Mouse (Mus musculus) ES-Bruce4 (cell line): Measurements from ENCODE around the gene Osbpl2. TPM values are rescaled to one million over a fixed set of nuclear protein-coding genes. Genes with fewer than 3 reads are reported as not detected.

Experiments
- H3K27ac ChIP-seq: 2 replicates; pipeline ENCODE4 v1.5.1; 2012; ENCODE audit warnings: low read length, inconsistent platforms; ENCODE audit not compliant: insufficient read depth
- H3K27me3 ChIP-seq: 2 replicates; pipeline ENCODE4 v1.6.1; 2012; ENCODE audit warnings: mild to moderate bottlenecking, low read length, inconsistent platforms; ENCODE audit not compliant: control insufficient read depth, poor library complexity, insufficient read depth, severe bottlenecking
- H3K36me3 ChIP-seq: 2 replicates; pipeline ENCODE4 v1.6.1; 2012; ENCODE audit warnings: inconsistent platforms, mild to moderate bottlenecking, low read length, moderate library complexity; ENCODE audit not compliant: control insufficient read depth, poor library complexity, insufficient read depth, severe bottlenecking
- H3K4me1 ChIP-seq: one replicate; pipeline ENCODE4 v1.8.1; 2011; ENCODE audit warnings: low read length; ENCODE audit not compliant: control insufficient read depth, insufficient read depth
- H3K4me3 ChIP-seq: 2 replicates; pipeline ENCODE4 v1.5.1; 2011; ENCODE audit warnings: low read depth, mild to moderate bottlenecking, low read length
- H3K9ac ChIP-seq: 2 replicates; pipeline ENCODE4 v1.6.1; 2012; ENCODE audit warnings: low read depth, mild to moderate bottlenecking, inconsistent platforms; ENCODE audit not compliant: poor library complexity, severe bottlenecking
- H3K9me3 ChIP-seq: replicated peaks from 2 replicates; pipeline ENCODE4 v1.6.1; 2012; ENCODE audit warnings: mild to moderate bottlenecking, low read length, inconsistent platforms; ENCODE audit not compliant: control insufficient read depth, poor library complexity, insufficient read depth, severe bottlenecking
- CTCF ChIP-seq: IDR thresholded peaks from one replicate; pipeline ENCODE4 v1.8.1; 2011; ENCODE audit warnings: low read depth, low read length
- EP300 ChIP-seq: IDR thresholded peaks from 2 replicates; pipeline ENCODE4 v1.6.1; 2011; ENCODE audit warnings: low read depth, low read length; ENCODE audit not compliant: insufficient read depth
- POLR2A ChIP-seq: IDR thresholded peaks from one replicate; pipeline ENCODE4 v1.8.1; 2011; ENCODE audit warnings: low read length; ENCODE audit not compliant: insufficient read depth
- polyA plus RNA-seq: library from polyadenylated mRNA; stranded (reverse); fragments of >200 nt; gene quantifications from 2 replicates; pipeline ENCODE4 v1.2.4, GENCODE M21; 2011; ENCODE audit warnings: low read depth; ENCODE audit not compliant: missing spikeins, insufficient read depth, insufficient read length

Gene Osbpl2
- polyA plus RNA-seq, 1 experiment = 18.9 TPM

DNA sequence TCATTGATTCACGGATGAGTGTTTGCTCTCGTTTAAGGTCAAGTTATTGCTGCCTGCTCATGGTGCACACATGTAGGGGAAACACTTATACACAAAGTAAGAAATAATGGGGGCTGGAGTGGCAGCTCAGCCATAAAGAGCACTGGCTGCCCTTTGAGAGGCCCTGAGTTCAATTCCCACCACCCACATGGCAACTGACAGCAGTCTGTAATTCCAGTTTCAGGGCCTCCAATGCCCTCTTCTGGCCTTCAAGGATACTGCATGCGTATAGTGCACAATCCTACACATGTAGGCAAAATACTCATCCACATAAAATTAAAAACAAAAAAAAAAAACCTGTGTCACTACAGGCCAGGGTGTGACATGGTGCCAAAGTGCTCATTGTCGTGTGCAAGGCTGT, 31.6 kb upstream of the Osbpl2 start:
- peak; percentile 21 for TF ChIP-seq CTCF
- no peak for TF ChIP-seq EP300
- H3K27me3 ChIP-seq = no peaks in the 10 kb centered on the region
- peaks cover 2% of the 10 kb centered on the region for H3K4me1 ChIP-seq
- no peaks in the 10 kb centered on the region for H3K36me3 ChIP-seq
- H3K9ac ChIP-seq = no peak overlapping the region
- no peaks in the 10 kb centered on the region for H3K9me3 ChIP-seq
- H3K4me3 ChIP-seq = no peak overlapping the region
- no peak overlapping the region for H3K27ac ChIP-seq

DNA sequence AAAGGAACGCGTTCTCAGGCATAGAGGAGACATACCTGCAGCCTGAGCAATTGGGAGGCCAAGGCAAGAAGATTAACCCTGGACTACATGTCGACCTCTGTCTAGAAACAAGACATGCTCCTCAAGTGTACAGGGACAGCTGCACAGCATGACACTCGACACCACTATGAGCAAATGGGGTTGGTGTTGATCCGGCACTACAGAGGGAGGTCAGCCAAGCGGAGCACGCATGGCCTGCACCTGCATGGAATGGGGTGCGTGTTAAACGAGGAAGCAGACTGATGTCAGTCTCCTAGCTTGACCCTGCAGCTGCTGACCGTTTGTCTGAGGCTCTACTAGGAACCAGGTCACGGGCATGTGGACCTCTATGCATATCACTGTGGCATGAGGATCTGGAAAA, 28.8 kb upstream of the Osbpl2 start:
- TF ChIP-seq POLR2A = no peak
- TF ChIP-seq EP300 = no peak
- no peak for TF ChIP-seq CTCF
- Histone ChIP-seq H3K27ac (no peak overlapping the region), H3K4me1 (no peaks in the 10 kb centered on the region), H3K27me3 (no peaks in the 10 kb centered on the region), H3K4me3 (no peak overlapping the region), H3K9me3 (no peaks in the 10 kb centered on the region), H3K9ac (no peak overlapping the region), H3K36me3 (no peaks in the 10 kb centered on the region)

DNA sequence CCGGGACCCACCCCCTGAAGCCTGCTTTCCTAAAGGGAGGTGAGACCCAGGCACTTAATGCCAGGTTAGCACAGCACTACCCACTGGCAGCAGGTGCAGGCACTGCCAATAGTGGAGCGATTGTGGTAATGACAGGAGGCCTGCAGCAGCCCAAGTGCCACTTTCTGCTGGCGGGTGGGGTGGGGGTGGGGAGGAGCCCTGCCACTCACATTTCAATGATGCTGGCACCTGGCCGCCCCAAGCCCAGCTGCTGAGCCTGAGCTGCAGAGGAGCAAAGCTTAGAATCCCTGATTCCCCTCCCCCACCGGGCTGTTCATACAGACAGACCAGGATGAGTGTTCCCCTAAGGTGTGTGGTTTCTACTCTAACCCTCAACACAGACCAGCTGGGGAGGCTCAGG, 23.4 kb upstream of the Osbpl2 start:
- no peaks in the 10 kb centered on the region for H3K36me3 ChIP-seq
- H3K27me3 ChIP-seq = no peaks in the 10 kb centered on the region
- H3K4me3 ChIP-seq = no peak overlapping the region
- H3K9ac ChIP-seq = no peak overlapping the region
- H3K4me1 ChIP-seq = no peaks in the 10 kb centered on the region
- TF ChIP-seq POLR2A = no peak
- TF ChIP-seq CTCF = no peak
- no peak for TF ChIP-seq EP300
- H3K27ac ChIP-seq = no peak overlapping the region
- no peaks in the 10 kb centered on the region for H3K9me3 ChIP-seq

DNA sequence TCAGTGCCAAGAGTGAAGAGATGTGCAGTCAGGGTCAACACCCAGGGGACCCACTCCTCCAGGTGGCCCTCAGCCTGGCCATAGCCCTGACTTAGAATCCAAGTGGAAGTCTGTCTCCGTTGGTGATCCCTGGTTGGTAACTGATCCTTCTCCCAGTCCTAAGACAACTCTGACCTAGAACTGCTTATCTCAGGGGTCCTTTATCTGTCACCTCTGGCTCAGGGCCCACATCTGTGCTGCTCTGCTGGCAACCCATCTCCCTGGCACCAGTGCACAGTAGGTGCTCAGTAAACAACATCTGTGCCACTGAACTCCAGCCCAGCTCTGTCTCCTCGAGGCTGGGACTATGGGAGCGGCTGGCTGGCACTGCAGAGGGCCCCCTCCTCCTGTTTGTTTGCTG, 21.5 kb upstream of the Osbpl2 start:
- TF ChIP-seq POLR2A (no peak), CTCF (no peak), EP300 (no peak)
- Histone ChIP-seq H3K9me3 (no peaks in the 10 kb centered on the region), H3K36me3 (no peaks in the 10 kb centered on the region), H3K4me1 (no peaks in the 10 kb centered on the region), H3K27ac (no peak overlapping the region), H3K4me3 (no peak overlapping the region), H3K27me3 (no peaks in the 10 kb centered on the region), H3K9ac (no peak overlapping the region)

DNA sequence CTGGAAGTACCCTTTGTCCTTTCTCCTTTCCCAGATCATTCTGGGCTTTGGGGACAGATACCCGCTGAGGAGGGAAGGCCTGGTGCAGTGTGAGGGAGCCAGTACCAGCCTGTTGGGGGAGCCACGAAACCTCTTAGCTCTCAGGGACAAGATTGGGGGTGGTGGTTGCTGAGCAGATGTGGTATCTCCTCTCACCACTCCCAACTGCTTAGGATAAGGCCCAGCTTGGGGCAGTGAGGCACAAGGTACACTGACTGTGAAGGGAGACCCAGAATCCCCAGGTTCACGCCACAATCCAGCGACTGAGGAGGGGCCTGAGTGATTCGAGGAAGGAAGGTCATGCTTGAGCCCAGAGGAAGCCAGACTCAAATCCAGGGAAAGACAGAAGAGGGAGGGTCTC, 20.9 kb upstream of the Osbpl2 start:
- H3K9me3 ChIP-seq = no peaks in the 10 kb centered on the region
- no peak overlapping the region for H3K9ac ChIP-seq
- H3K4me3 ChIP-seq = no peak overlapping the region
- no peak overlapping the region for H3K27ac ChIP-seq
- no peaks in the 10 kb centered on the region for H3K4me1 ChIP-seq
- no peaks in the 10 kb centered on the region for H3K36me3 ChIP-seq
- TF ChIP-seq POLR2A = no peak
- TF ChIP-seq CTCF = peak; percentile 8
- H3K27me3 ChIP-seq = no peaks in the 10 kb centered on the region

DNA sequence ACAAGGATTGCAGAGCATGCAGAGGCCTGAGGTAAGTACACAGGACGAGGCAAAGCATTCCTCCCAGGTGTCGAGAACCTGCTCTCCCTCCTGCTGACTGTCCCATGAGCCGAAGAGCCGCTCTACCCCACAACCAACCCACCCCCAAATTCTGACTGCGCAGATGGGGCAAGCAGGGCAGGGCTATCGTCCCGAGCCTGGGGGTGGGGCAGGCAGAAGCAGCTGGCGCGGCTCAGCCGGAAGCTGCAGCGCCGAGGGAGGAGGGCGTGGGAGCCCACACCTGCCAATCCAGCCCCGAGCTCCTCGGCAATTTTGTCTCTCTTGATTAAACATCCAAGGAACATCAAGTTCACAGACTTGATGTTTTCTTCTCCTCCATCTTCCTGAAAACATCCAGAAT, 19.6 kb upstream of the Osbpl2 start:
- H3K36me3 ChIP-seq = no peaks in the 10 kb centered on the region
- no peaks in the 10 kb centered on the region for H3K9me3 ChIP-seq
- no peaks in the 10 kb centered on the region for H3K27me3 ChIP-seq
- H3K4me1 ChIP-seq = no peaks in the 10 kb centered on the region
- no peak overlapping the region for H3K27ac ChIP-seq
- no peak overlapping the region for H3K4me3 ChIP-seq
- H3K9ac ChIP-seq = no peak overlapping the region
- TF ChIP-seq CTCF = no peak
- TF ChIP-seq EP300 = no peak
- no peak for TF ChIP-seq POLR2A
